Mouse (Mus musculus): Measurements from ENCODE around the gene Adamtsl3. TPM values are rescaled to one million over a fixed set of nuclear protein-coding genes. Genes with fewer than 3 reads are reported as not detected.

Adamtsl3 gene
- polyA plus RNA-seq, 1 experiment = 0.43 TPM

- TF ChIP-seq POLR2A (IDR thresholded peaks at IDR 0.05; ENCODE audit: control insufficient read depth, low read depth, low read length) (no peak), CTCF (IDR thresholded peaks at IDR 0.05; ENCODE audit: control insufficient read depth, insufficient read depth, insufficient replicate concordance, low read depth, low read length) (no peak)
- peak overlapping the region; percentile 99 for H3K4me3 ChIP-seq (ENCODE audit: control insufficient read depth, low read depth, low read length)
- H3K4me1 ChIP-seq (ENCODE audit: control insufficient read depth, insufficient read depth, low read length) = no peaks in the 10 kb centered on the region
- H3K36me3 ChIP-seq (ENCODE audit: control insufficient read depth, insufficient read depth, low read length) = no peaks in the 10 kb centered on the region
- H3K27ac ChIP-seq (ENCODE audit: control insufficient read depth, insufficient read depth, low read depth, low read length) = peak overlapping the region; percentile 76; the same call in 1 of the 2 replicates
- no peaks in the 10 kb centered on the region for H3K27me3 ChIP-seq (ENCODE audit: control insufficient read depth, insufficient read depth, low read length)
Observed at GRCm38 (mm10) chr7:82647909-82648308, 312.4 kb downstream of the Adamtsl3 start.

- H3K4me3 ChIP-seq (ENCODE audit: control insufficient read depth, low read depth, low read length) = peak within 1 kb of the TSS; percentile 99
- H3K27me3 ChIP-seq (ENCODE audit: control insufficient read depth, insufficient read depth, low read length) = no peaks in the 10 kb centered on the region
- TF ChIP-seq POLR2A (IDR thresholded peaks at IDR 0.05; ENCODE audit: control insufficient read depth, low read depth, low read length) (peak; percentile 96; the same call in 1 of the 2 replicates), CTCF (IDR thresholded peaks at IDR 0.05; ENCODE audit: control insufficient read depth, insufficient read depth, insufficient replicate concordance, low read depth, low read length) (no peak)
- H3K27ac ChIP-seq (ENCODE audit: control insufficient read depth, insufficient read depth, low read depth, low read length) = peak within 1 kb of the TSS; percentile 76; the same call in 1 of the 2 replicates
- H3K36me3 ChIP-seq (ENCODE audit: control insufficient read depth, insufficient read depth, low read length) = no peaks in the 10 kb centered on the region
- H3K4me1 ChIP-seq (ENCODE audit: control insufficient read depth, insufficient read depth, low read length) = no peaks in the 10 kb centered on the region
Observed at GRCm38 (mm10) chr7:82648353-82649080, 313.0 kb downstream of the Adamtsl3 start, which contains the start of the genes Saxo2 and Efl1. Gene Saxo2, minus strand, starts transcription at chr7:82648528. Gene Efl1, plus strand, starts transcription at chr7:82648614.

- no peak for TF ChIP-seq POLR2A (IDR thresholded peaks at IDR 0.05; ENCODE audit: control insufficient read depth, low read depth, low read length)
- no peak for TF ChIP-seq CTCF (IDR thresholded peaks at IDR 0.05; ENCODE audit: control insufficient read depth, insufficient read depth, insufficient replicate concordance, low read depth, low read length)
Observed at GRCm38 (mm10) chr7:82649081-82649445, 313.6 kb downstream of the Adamtsl3 start.

More at GRCm38 (mm10) chr7:82649081-82649445, 313.6 kb downstream of the Adamtsl3 start:
- peak overlapping the region; percentile 99 for H3K4me3 ChIP-seq (ENCODE audit: control insufficient read depth, low read depth, low read length)
- H3K27me3 ChIP-seq (ENCODE audit: control insufficient read depth, insufficient read depth, low read length) = no peaks in the 10 kb centered on the region
- no peaks in the 10 kb centered on the region for H3K36me3 ChIP-seq (ENCODE audit: control insufficient read depth, insufficient read depth, low read length)
- H3K4me1 ChIP-seq (ENCODE audit: control insufficient read depth, insufficient read depth, low read length) = no peaks in the 10 kb centered on the region
- H3K27ac ChIP-seq (ENCODE audit: control insufficient read depth, insufficient read depth, low read depth, low read length) = no peak overlapping the region

Other genes starting within 250 kb of the Adamtsl3 start
- gene Sh3gl3, start 161.9 kb upstream of the Adamtsl3 start, polyA plus RNA-seq (2012; rRNA removed) = 72.9 and 81.4 TPM in 2 replicates

Data from testis, adult 2 months (tissue).